In the genomic region with DNA sequence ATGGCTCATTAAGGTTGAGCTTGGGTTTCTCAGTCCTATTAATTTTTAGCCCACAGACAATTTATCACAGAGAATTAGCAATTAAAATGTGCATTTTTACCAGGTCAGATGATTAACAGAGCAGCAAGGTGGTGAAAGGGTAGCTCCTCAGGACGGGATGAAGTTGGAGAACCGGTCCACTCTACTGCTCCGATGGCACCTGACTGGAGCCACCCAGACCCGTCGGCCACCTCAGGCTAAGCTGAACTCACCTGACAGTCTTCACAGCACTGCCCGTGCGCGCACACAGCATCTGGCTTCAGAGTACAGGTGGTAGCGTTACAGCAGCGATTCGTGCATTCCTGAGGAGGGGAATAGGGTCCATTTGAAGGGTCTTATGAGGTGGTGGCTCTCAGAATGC, we compare ENCODE assay signal across 18 mouse cellular contexts.
"Had no signal": no experiment of that assay in that cellular context is flagged by ENCODE, and none has a peak within 500 bp of the region (broad histone marks: within the 10 kb centered on the region; RNA-seq: fewer than 3 reads in every experiment).

No protein-coding gene starts in this region.

- H3K9me3 ChIP-seq: liver, embryonic 13.5 days; neural tube, embryonic 13.5 days; stomach, embryonic 15.5 days had no signal

- H3K9ac ChIP-seq: liver, embryonic 13.5 days; neural tube, embryonic 13.5 days; stomach, embryonic 15.5 days had no signal

- H3K4me2 ChIP-seq: liver, embryonic 13.5 days; midbrain, embryonic 11.5 days; neural tube, embryonic 13.5 days; stomach, embryonic 15.5 days had no signal

- DNase-seq: layer of hippocampus, adult 9-11 months; liver, embryonic 13.5 days; lung, adult 2 months; lung, postnatal 14 days; midbrain, embryonic 14.5 days; retina, postnatal 1 day; right cerebral cortex, postnatal 25 days; spleen, adult 18-20 months; thymus, postnatal 25 days had no signal

- H3K36me3 ChIP-seq: liver, embryonic 13.5 days; neural tube, embryonic 13.5 days; stomach, embryonic 15.5 days had no signal

- H3K4me3 ChIP-seq: layer of hippocampus, adult 2 months; liver, embryonic 13.5 days; myocyte; neural tube, embryonic 13.5 days; stomach, embryonic 15.5 days had no signal

- H3K4me1 ChIP-seq: liver, embryonic 13.5 days had no signal

- ATAC-seq: hindbrain, postnatal 0 days; inflammation-experienced regulatory T-cells, adult 6 months; intestine, embryonic 16.5 days had no signal

- H3K27ac ChIP-seq: hindbrain, postnatal 0 days; layer of hippocampus, adult 2 months; liver, embryonic 13.5 days; macrophage; neural tube, embryonic 13.5 days; stomach, embryonic 15.5 days had no signal

- H3K27me3 ChIP-seq: liver, embryonic 13.5 days; neural tube, embryonic 13.5 days; stomach, embryonic 15.5 days had no signal
